Mouse (Mus musculus) CD4-positive, CD25-positive, alpha-beta regulatory T cell, adult 9 weeks (primary cell): ENCODE data around the gene Zfp869. TPM values are rescaled to one million over a fixed set of nuclear protein-coding genes. Genes with fewer than 3 reads are reported as not detected.

ENCODE experiments used
- polyA plus RNA-seq: library from polyadenylated mRNA; unstranded; fragments of 100-300 nt; shearing (Covaris generic); gene quantifications from one replicate; pipeline ENCODE4 v1.2.1, GENCODE M21; 2017

The Zfp869 gene
- polyA plus RNA-seq, result 68.1 TPM

DNA sequence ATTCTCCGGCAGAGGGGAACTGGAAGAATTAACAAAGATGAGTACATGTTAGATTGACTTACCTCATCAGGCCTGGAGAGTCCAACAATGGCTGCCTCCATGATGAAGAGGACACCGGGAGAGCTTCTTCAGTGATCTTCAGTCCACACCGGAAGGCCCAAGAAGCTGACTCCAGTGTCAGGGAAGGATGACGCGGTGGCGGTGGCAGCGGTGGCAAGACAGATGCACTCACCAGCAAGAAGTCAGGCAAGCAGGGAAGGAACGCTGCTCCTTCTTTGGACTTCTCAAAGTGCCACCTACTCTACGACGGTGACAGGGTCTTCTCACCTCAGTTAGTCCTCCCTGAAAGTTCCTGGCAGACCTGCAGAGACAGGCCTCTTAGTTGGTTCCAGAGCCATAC is at the start of gene Zfp869:
Gene Zfp869 (minus strand): TSS at position 101 of the 400 bp plus-strand sequence.

DNA sequence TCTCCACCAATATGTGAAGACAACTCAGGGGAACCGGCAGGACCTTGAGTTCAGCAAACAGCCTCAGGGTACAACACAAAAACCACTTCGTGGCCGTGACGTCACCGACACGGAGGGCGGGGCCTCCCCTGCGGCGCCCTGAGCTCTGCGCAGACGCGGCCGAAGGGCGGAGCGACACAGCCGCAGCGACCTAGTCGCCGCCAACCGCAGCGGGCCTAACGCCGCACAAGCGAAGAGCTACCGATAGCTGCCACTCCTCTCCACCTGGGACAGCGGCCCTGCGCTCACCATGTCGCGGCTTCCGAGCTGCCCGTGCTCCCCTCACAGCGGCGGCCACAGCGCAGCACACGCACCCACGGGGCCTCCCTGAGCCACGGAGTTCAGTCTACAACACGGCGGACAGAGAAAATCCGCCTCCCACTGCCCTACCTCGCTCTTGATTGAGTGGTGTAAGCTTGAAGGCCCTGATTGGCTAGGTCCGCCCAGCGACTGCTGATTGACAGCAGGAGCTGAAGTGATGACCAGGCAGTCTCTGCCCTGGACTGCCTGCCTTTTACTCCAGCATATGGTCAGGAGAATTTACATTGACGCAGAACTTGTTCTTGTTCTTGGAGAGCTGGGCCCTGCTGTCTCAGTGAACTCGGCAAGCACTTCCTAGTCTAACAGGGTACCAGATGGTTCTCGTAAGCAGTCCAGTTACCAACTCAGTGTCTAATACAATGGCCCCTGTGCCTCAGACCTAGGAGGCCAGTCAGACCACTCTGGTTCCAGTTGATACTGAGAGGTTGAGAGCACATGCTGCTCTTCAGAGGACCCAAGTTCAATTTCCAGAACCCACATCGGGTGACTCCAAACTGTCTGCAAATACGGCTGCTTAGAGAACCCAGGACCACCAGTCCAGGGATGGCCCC is 39.3 kb upstream of the Zfp869 start, which contains the start of gene Zfp963:
Gene Zfp963 (minus strand): TSS at position 427 of the 911 bp plus-strand sequence.

Other genes with a start within 250 kb of the Zfp869 start
- gene Gm7697, start 187.7 kb downstream of the Zfp869 start, polyA plus RNA-seq, result not detected
- 35.0 TPM for gene Zfp868, start 85.2 kb downstream of the Zfp869 start, polyA plus RNA-seq
- gene Zfp964, start 56.2 kb downstream of the Zfp869 start, polyA plus RNA-seq, result 0.89 TPM
- gene Zfp963, start 39.2 kb upstream of the Zfp869 start, polyA plus RNA-seq, result 11.1 TPM
- gene Gm20422, start 64.2 kb upstream of the Zfp869 start, polyA plus RNA-seq, result 4.0 TPM
- gene Atp13a1, start 80.4 kb upstream of the Zfp869 start, polyA plus RNA-seq, result 16.4 TPM
- gene Zfp866, start 80.5 kb upstream of the Zfp869 start, polyA plus RNA-seq, result 38.1 TPM
- gene Gmip, start 98.0 kb upstream of the Zfp869 start, polyA plus RNA-seq, result 185 TPM
- gene Lpar2, start 111.7 kb upstream of the Zfp869 start, polyA plus RNA-seq, result 0.73 TPM
- gene Pbx4, start 121.8 kb upstream of the Zfp869 start, polyA plus RNA-seq, result 18.5 TPM
- gene Cilp2, start 177.0 kb upstream of the Zfp869 start, polyA plus RNA-seq, result not detected
- 1.4 TPM for gene Tssk6, start 191.5 kb upstream of the Zfp869 start, polyA plus RNA-seq
- 216 TPM for gene Ndufa13, start 191.8 kb upstream of the Zfp869 start, polyA plus RNA-seq
- gene Yjefn3, start 192.0 kb upstream of the Zfp869 start, polyA plus RNA-seq, result 1.4 TPM